Mouse (Mus musculus) kidney, postnatal 0 days (tissue): Measurements from ENCODE around the gene Tnrc6a. TPM values are rescaled to one million over a fixed set of nuclear protein-coding genes. Genes with fewer than 3 reads are reported as not detected.
A peak's percentile ranks its signal among the peaks of the same experiment; 100 is the strongest.

Experiments used
- ATAC-seq: fragments of 200-750 bp; cut with Nextera tagmentation; replicated peaks from 2 replicates; pipeline ENCODE4 v1.8.0; 2017; ENCODE audit warnings: low read depth, moderate number of reproducible peaks, moderate TSS enrichment, moderate library complexity; ENCODE audit not compliant: low FRiP score
- DNase-seq: peaks from one replicate; pipeline ENCODE4 v3.0.0-alpha.2; 2016; ENCODE audit warnings: low spot score
- H3K27ac ChIP-seq: fragments of 300-500 bp; sonication (generic); 2 replicates; pipeline ENCODE4 v1.5.1; 2014; ENCODE audit warnings: mild to moderate bottlenecking
- H3K27me3 ChIP-seq: fragments of 300-500 bp; sonication (generic); 2 replicates; pipeline ENCODE4 v1.6.1; 2014; ENCODE audit warnings: low read length, mixed read lengths; ENCODE audit not compliant: insufficient read depth
- H3K36me3 ChIP-seq: fragments of 300-500 bp; sonication (generic); 2 replicates; pipeline ENCODE4 v1.6.1; 2014; ENCODE audit warnings: low read length, mixed read lengths; ENCODE audit not compliant: insufficient read depth
- H3K4me1 ChIP-seq: fragments of 300-500 bp; sonication (generic); replicated peaks from 2 replicates; pipeline ENCODE4 v1.6.1; 2014; ENCODE audit warnings: antibody characterized with exemption, low read length, mixed read lengths; ENCODE audit not compliant: insufficient read depth
- H3K4me2 ChIP-seq: fragments of 300-500 bp; sonication (generic); 2 replicates; pipeline ENCODE4 v1.6.1; 2014; ENCODE audit warnings: mild to moderate bottlenecking, low read length, moderate library complexity, mixed read lengths
- H3K4me3 ChIP-seq: fragments of 300-500 bp; sonication (generic); replicated peaks from 2 replicates; pipeline ENCODE4 v1.5.1; 2014; ENCODE audit warnings: low read depth, low read length
- H3K9ac ChIP-seq: fragments of 300-500 bp; sonication (generic); 2 replicates; pipeline ENCODE4 v1.6.1; 2014; ENCODE audit warnings: low read depth, low read length
- H3K9me3 ChIP-seq: fragments of 300-500 bp; sonication (generic); replicated peaks from 2 replicates; pipeline ENCODE4 v1.6.1; 2016; ENCODE audit warnings: low read length, inconsistent platforms, mixed read lengths
- CTCF ChIP-seq: IDR thresholded peaks from 2 replicates; pipeline ENCODE4 v1.5.1; 2016; ENCODE audit warnings: antibody characterized with exemption, low read depth, mild to moderate bottlenecking, moderate library complexity
- WGBS: fragments of 180-500 bp; shearing (Covaris S2); extraction: QIAGEN DNeasy Blood & Tissue Kit; methylation state at CpG from one replicate; pipeline ENCODE4 v1.1.7; 2014; 5-methylcytosine and 5-hydroxymethylcytosine counted together
- polyA plus RNA-seq: library from polyadenylated mRNA; unstranded; fragments of >200 nt; fragmentation: Nextera tagmentation; extraction: Ambion mirVana; gene quantifications from 2 replicates; pipeline ENCODE4 v1.2.1, GENCODE M21; 2015

Gene Tnrc6a
- polyA plus RNA-seq, 1 experiment from 2014 or later: 58.0 TPM

GRCm38 (mm10) chr7:123199656-123200206 lies 76.0 kb downstream of the Tnrc6a start:
- H3K27ac ChIP-seq: peak overlapping the region; percentile 58; the same call in 1 of the 2 replicates
- H3K4me2 ChIP-seq: no peak overlapping the region
- H3K36me3 ChIP-seq: 0 out of 2 replicates have a peak, but pooled peaks cover 2% of the 10 kb centered on the region
- H3K9ac ChIP-seq: no peak overlapping the region
- ATAC-seq (no peak), DNase-seq (no peak)
- no peak for TF ChIP-seq CTCF
- H3K4me3 ChIP-seq: no peak overlapping the region
- no peaks in the 10 kb centered on the region for H3K4me1 ChIP-seq
- 86% methylated on average over 15 of the region's 15 CpGs for WGBS
- H3K27me3 ChIP-seq: no peaks in the 10 kb centered on the region
- no peaks in the 10 kb centered on the region for H3K9me3 ChIP-seq

- Histone ChIP-seq H3K9me3 (no peaks in the 10 kb centered on the region), H3K4me2 (no peak overlapping the region), H3K36me3 (no peaks in the 10 kb centered on the region), H3K9ac (no peak overlapping the region), H3K27me3 (no peaks in the 10 kb centered on the region), H3K4me3 (no peak overlapping the region), H3K4me1 (no peaks in the 10 kb centered on the region), H3K27ac (no peak overlapping the region)
- ATAC-seq (no peak), DNase-seq (no peak)
- 85% methylated on average over 9 of the region's 9 CpGs for WGBS
- TF ChIP-seq CTCF: no peak
Measured at GRCm38 (mm10) chr7:123200722-123201121, 77.0 kb downstream of the Tnrc6a start.

DNA sequence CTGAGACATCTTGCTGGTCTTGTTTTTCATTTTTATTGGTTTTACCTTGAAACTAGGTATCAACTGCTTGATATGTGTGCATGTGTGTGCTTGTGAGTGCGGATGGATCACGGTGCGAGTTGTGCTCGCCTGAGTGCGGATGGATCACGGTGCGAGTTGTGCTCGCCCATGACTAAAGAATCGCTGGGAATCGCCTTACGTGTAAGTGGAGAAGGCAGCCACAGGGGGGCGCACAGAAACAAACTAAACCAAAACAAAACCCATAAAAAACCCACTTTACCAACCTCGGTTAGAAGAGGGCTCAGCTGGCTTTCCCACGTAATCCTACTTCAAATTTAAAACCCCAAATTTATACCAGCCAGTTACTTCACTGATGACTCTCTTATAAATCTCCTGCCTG lies 81.6 kb downstream of the Tnrc6a start:
- ATAC-seq: no peak

GRCm38 (mm10) chr7:123207561-123207960 lies 83.9 kb downstream of the Tnrc6a start:
- Histone ChIP-seq H3K9me3 (no peaks in the 10 kb centered on the region), H3K27me3 (no peaks in the 10 kb centered on the region), H3K9ac (no peak overlapping the region), H3K4me2 (no peak overlapping the region), H3K4me3 (no peak overlapping the region), H3K27ac (no peak overlapping the region), H3K36me3 (no peaks in the 10 kb centered on the region), H3K4me1 (no peaks in the 10 kb centered on the region)
- DNase-seq (no peak), ATAC-seq (no peak; the same call in 1 of the 2 replicates)
- no peak for TF ChIP-seq CTCF
- WGBS: 64% methylated on average over 6 of the region's 6 CpGs

More for the DNA sequence above, 81.6 kb downstream of the Tnrc6a start:
- Histone ChIP-seq H3K4me2 (no peak overlapping the region), H3K27me3 (no peaks in the 10 kb centered on the region), H3K9ac (no peak overlapping the region), H3K9me3 (no peaks in the 10 kb centered on the region), H3K4me1 (no peaks in the 10 kb centered on the region), H3K4me3 (no peak overlapping the region), H3K36me3 (no peaks in the 10 kb centered on the region), H3K27ac (no peak overlapping the region)
- TF ChIP-seq CTCF: peak; percentile 79
- DNase-seq: peak; percentile 77
- 26% methylated on average over 14 of the region's 14 CpGs for WGBS

- DNase-seq (no peak), ATAC-seq (no peak)
- Histone ChIP-seq H3K4me2 (no peak overlapping the region), H3K9me3 (no peaks in the 10 kb centered on the region), H3K36me3 (no peaks in the 10 kb centered on the region), H3K27ac (no peak overlapping the region), H3K4me3 (no peak overlapping the region), H3K9ac (no peak overlapping the region), H3K27me3 (no peaks in the 10 kb centered on the region), H3K4me1 (no peaks in the 10 kb centered on the region)
- WGBS: 51% methylated on average over 9 of the region's 9 CpGs
- no peak for TF ChIP-seq CTCF
Measured at GRCm38 (mm10) chr7:123209864-123210263, 86.2 kb downstream of the Tnrc6a start.

GRCm38 (mm10) chr7:123211461-123211860 lies 87.8 kb downstream of the Tnrc6a start:
- no peak for ATAC-seq
- H3K27ac ChIP-seq: no peak overlapping the region

GRCm38 (mm10) chr7:123212316-123212715 lies 88.6 kb downstream of the Tnrc6a start:
- 83% methylated on average over 5 of the region's 5 CpGs for WGBS

More at GRCm38 (mm10) chr7:123211461-123211860, 87.8 kb downstream of the Tnrc6a start:
- Histone ChIP-seq H3K36me3 (no peaks in the 10 kb centered on the region), H3K27me3 (no peaks in the 10 kb centered on the region), H3K9ac (no peak overlapping the region), H3K4me3 (no peak overlapping the region), H3K4me2 (no peak overlapping the region), H3K9me3 (no peaks in the 10 kb centered on the region), H3K4me1 (no peaks in the 10 kb centered on the region)
- 62% methylated on average over 5 of the region's 5 CpGs for WGBS
- no peak for TF ChIP-seq CTCF
- DNase-seq: no peak

More at GRCm38 (mm10) chr7:123212316-123212715, 88.6 kb downstream of the Tnrc6a start:
- no peaks in the 10 kb centered on the region for H3K9me3 ChIP-seq
- ATAC-seq (no peak), DNase-seq (no peak)
- no peak overlapping the region for H3K4me3 ChIP-seq
- H3K4me2 ChIP-seq: no peak overlapping the region
- no peaks in the 10 kb centered on the region for H3K4me1 ChIP-seq
- no peaks in the 10 kb centered on the region for H3K27me3 ChIP-seq
- no peak for TF ChIP-seq CTCF
- H3K36me3 ChIP-seq: no peaks in the 10 kb centered on the region
- H3K9ac ChIP-seq: no peak overlapping the region
- H3K27ac ChIP-seq: no peak overlapping the region
